In genomic region chr10:14287551-14287950, GRCm38 (mm10) we compare ENCODE assay signal across 24 mouse cellular contexts.
DNase-seq lines count a peak whose midpoint lies in the region; ATAC-seq lines count a peak whose summit lies in the region.
"Had no signal": no experiment of that assay in that cellular context is flagged by ENCODE, and none has a peak within 500 bp of the region (broad histone marks: within the 10 kb centered on the region; RNA-seq: fewer than 3 reads in every experiment).

No protein-coding gene starts in this region.

- no peak overlapping the region for H3K4me3 ChIP-seq in hindbrain, embryonic 11.5 days (ENCODE audit: low read depth, low read length)

- no peak overlapping the region for H3K4me2 ChIP-seq in hindbrain, embryonic 11.5 days (replicated peaks; ENCODE audit: low read depth, low read length)

- DNase-seq in ES-CJ7 (ENCODE audit: low read depth, low spot score) (peak; percentile 34), R1 (ENCODE audit: low read depth, low spot score) (peak; percentile 67), ZHBTc4 (ENCODE audit: low read depth, low spot score) (peak; percentile 53)
- DNase-seq in testis, postnatal 10 days (ENCODE audit: low spot score) = no peak
- no peak for DNase-seq in layer of hippocampus, adult 8-10 months (ENCODE audit: low spot score in 2 of 2)
- DNase-seq in hindbrain, embryonic 11.5 days (ENCODE audit: low spot score) = no peak
- DNase-seq: adrenal gland, adult 2 months; adrenal gland, adult 8-10 months; adrenal gland, postnatal 10 days; adrenal gland, postnatal 14 days; adrenal gland, postnatal 25 days; adrenal gland, postnatal 36 days; B cell, adult 2 months; cerebellum, adult 11 months; cerebellum, adult 11-12 months; cerebellum, adult 18-20 months; cerebellum, adult 2 months; cerebellum, adult 8-10 months; cerebellum, adult 9-10 months had no signal

- ATAC-seq in hindbrain, embryonic 11.5 days (ENCODE audit: low FRiP score) = no peak
- ATAC-seq: activated CD4-positive, CD25-positive, alpha-beta regulatory T cell, adult 4 months; CD4-positive, CD25-positive, alpha-beta regulatory T cell, adult 4 months; Patski had no signal

- no peak overlapping the region for H3K27ac ChIP-seq in hindbrain, embryonic 11.5 days (ENCODE audit: low read depth, low read length)

- no peaks in the 10 kb centered on the region for H3K27me3 ChIP-seq in hindbrain, embryonic 11.5 days (ENCODE audit: control insufficient read depth, insufficient read depth, low read length)
- H3K27me3 ChIP-seq: CH12.LX had no signal

- 92% methylated on average over 4 of the region's 4 CpGs for WGBS in hindbrain, embryonic 11.5 days

- H3K9ac ChIP-seq in hindbrain, embryonic 11.5 days (ENCODE audit: low read depth, low read length) = no peak overlapping the region

- no peaks in the 10 kb centered on the region for H3K9me3 ChIP-seq in hindbrain, embryonic 11.5 days (ENCODE audit: control insufficient read depth, low read length)
- H3K9me3 ChIP-seq: G1E had no signal

- no peaks in the 10 kb centered on the region for H3K36me3 ChIP-seq in hindbrain, embryonic 11.5 days (ENCODE audit: control insufficient read depth, insufficient read depth, low read length)
- H3K36me3 ChIP-seq: G1E had no signal

- H3K4me1 ChIP-seq in hindbrain, embryonic 11.5 days (replicated peaks; ENCODE audit: control insufficient read depth, insufficient read depth, low read length) = no peaks in the 10 kb centered on the region

Comparison
In these comparisons a context has a peak if more than half of its experiments do, and no peak if none do; other contexts are left out.
1. DNase-seq: peak in ES-CJ7 (single experiment), R1 (single experiment) and ZHBTc4 (single experiment); none in testis, postnatal 10 days (single experiment), layer of hippocampus, adult 8-10 months (0 of 2) and hindbrain, embryonic 11.5 days (single experiment).